Mouse (Mus musculus) layer of hippocampus, adult 11-12 months (tissue): ENCODE data around the gene Eif2b5.
A peak's percentile ranks its signal among the peaks of the same experiment; 100 is the strongest.

Source experiments
- DNase-seq: peaks from one replicate; pipeline ENCODE4 v3.0.0; 2022; ENCODE audit warnings: low spot score

Eif2b5 gene

GRCm38 (mm10) chr16:20537601-20538320 lies 39.1 kb downstream of the Eif2b5 start:
- no peak for DNase-seq

DNA sequence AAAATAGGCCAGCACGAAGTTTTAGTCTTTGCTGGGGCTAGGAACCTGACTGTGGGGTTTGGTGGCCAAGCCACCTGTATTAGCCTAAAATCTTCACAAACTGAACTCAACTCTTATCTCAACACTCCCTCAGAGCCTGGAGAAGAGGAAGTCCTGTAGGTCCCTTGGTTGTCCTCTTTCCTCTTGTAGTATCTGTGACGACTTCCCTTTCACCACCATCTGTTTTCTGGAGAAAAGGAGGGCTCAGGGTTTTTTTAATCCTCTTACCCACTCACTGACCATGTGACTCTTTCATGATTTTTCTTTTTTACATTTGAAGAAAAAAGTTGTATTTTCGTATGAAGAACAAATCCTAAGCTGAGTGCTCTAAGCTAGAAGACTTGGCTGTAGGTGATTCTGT lies 41.0 kb downstream of the Eif2b5 start:
- no peak for DNase-seq

DNA sequence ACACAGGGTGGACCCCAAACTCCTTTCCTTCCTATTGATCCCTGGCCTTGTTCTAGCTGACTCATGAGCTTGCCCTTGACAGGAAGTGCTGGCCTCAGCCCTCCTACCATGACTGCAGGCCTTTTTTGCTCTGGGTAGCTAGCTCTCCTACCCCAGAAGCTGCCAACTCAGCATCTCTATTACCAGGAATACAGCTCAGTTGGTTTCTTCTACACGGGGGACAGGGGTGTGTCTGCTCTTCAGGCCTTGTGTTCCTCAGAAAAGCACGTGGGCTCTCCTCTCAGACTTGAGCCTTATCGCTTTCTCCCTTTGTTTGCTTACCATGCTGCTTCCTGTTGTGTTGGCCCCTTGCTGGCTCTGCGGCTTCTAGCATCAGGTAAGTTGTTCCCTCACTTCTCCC lies 41.8 kb downstream of the Eif2b5 start:
- DNase-seq = no peak

DNA sequence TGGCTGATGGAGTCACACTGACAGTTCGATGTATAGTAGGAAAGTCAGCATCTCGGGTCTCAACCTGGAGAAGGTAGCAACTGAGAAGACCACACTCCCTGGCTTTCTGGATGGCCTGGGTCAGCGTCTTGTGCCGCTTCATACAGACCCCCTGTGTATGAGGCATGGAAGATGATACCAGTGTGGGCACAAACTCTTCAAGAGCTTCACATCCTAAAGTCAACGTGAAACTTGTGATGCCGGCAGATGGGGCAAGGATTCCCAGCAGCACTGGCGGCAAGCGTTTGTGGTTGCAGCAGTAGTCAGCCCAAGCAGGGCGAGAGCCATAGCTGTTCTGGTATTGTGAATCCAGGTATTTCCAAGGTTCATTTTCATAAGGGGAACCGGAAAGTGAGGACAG lies 47.1 kb downstream of the Eif2b5 start:
- DNase-seq = no peak

DNA sequence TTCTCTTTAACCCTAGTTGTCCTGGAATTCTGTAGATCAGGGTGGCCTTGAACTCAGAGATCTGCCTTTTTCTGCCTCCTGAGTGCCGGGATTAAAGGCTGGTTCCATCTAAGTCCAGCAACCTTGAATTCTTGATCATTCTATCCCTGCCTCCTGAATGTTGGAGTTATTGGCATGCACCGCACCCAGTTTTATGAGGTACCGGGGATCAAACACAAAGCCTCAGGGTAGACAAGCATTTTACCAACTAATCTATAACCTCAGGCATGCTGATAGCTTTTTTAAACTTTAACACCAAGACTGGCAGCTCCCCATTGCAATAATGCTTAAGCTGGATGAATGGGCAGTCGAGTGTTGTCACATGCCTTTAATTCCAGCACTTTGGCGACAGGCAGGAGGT lies 48.8 kb downstream of the Eif2b5 start:
- DNase-seq = no peak

DNA sequence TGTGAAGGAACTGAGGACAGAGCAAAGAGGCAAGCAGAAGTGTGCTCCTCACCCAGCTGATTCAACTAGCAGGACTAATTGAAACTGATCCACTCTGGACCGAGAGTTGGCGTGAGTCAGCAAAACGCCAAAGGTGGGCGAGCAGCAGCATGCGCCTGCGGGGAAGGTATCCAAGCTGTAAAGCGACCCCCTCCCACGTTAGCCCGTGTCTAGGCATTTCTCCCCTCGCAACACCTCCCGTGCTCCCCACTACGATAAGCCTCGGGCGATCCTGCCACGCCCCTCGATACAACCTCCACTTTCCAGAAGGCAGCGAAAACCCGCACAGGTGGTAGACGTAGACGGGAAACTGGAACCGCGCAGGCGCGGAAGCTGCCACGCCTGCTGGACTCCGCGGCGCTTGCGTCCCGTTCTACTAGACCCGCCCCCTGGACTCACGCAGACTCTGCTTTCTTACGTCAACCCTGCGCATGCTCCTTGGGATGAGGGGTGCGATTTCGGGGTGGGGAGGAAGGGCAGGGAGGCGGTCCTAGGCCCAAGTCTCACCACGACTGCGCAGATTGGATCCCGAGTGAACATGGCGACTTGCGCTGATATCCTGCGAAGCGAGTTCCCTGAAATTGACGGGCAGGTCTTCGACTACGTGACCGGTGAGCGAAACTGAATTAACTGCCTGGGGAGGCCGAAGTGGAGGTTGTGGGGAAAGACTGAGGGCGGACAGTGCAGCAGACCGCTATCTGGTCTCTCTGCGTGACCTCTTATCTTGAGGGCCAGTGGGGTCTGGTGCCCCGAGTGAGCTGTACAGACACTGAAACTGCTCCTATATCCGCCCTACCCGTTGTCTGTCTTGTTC lies 49.7 kb downstream of the Eif2b5 start, which contains the start of gene Abcf3:
Abcf3 (plus strand) TSS at position 482 of the 853 bp plus-strand sequence.
- DNase-seq = peak; percentile 98

DNA sequence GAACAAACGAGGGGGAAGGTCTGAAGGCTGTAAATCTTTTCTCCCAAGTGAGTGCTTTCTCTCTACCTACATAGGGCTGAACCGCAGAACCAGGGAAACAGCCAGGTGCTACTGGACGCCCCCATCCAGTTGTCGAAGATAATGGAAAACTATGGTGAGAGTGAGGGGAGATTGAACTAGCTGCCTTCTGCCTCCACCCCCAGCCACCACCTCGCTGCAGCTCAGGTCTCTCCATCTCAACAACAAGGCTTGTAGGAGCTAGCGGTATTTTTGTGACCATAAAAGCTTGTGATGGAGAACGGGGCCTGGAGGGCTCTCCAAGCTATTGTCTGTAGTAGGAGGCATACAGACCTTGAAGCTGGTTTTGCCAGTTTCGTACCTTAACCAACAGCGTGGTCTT lies 50.5 kb downstream of the Eif2b5 start:
- no peak for DNase-seq

- DNase-seq = no peak
Measured at GRCm38 (mm10) chr16:20551691-20552090, 53.1 kb downstream of the Eif2b5 start.

GRCm38 (mm10) chr16:20552594-20552993 lies 54.0 kb downstream of the Eif2b5 start:
- DNase-seq = no peak

- DNase-seq = no peak
Measured at GRCm38 (mm10) chr16:20555000-20555399, 56.4 kb downstream of the Eif2b5 start.

DNA sequence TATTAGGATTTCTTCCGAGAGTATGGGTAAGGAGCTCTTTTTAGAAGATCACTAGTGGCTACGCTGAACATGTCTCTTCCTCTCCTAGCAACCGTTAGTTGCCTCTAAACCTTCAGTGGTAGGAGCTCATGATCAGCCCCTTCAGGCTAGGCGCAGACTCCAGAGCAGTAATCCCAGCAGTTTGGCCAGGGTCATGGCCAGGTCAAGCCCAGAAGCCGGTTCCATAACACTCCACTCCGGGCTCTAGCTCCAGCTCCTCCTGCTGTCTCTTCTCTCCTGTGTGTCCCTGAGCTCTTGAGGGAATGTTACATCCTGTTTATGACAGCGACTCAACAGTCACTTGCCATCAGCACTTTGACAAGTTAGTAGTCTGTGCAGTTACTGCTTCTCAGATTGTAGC lies 58.8 kb downstream of the Eif2b5 start:
- DNase-seq = no peak
